Mouse (Mus musculus): ENCODE measurements around the gene Mttp. TPM values are rescaled to one million over a fixed set of nuclear protein-coding genes. Genes with fewer than 3 reads are reported as not detected.
A peak's percentile ranks its signal among the peaks of the same experiment; 100 is the strongest.

The Mttp gene
- polyA plus RNA-seq, 1 experiment, result 4.0 TPM

- no peak for DNase-seq (ENCODE audit: low read depth)
These were observed 10.2 kb downstream of the Mttp start for GRCm38 (mm10) chr3:138134528-138134927.

- DNase-seq (ENCODE audit: low read depth), result no peak
These were observed 10.9 kb downstream of the Mttp start for GRCm38 (mm10) chr3:138133916-138134315.

DNA sequence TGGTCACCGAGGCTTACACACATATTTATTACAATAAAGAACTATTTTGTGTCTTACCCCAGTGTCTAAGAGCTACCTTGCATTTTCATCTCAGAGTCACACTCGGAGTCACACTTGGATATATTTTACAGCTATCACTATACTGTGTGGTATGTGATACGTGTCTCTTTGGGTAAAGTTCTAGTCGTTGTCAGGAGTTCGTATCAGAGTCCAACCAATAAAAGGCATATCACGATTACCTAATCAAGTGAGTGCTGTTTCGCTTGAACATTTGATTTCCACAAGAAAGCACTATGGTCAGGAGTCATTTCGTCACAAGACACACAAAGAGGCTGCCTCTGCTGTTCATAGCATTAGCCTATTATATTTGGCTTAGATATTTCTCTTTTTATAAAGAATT, 11.3 kb downstream of the Mttp start:
- no peak for DNase-seq (ENCODE audit: low read depth)

- no peak for DNase-seq (ENCODE audit: low read depth)
These were observed 13.6 kb downstream of the Mttp start for GRCm38 (mm10) chr3:138131168-138131567.

- no peak for DNase-seq (ENCODE audit: low read depth)
These were observed 14.1 kb downstream of the Mttp start for GRCm38 (mm10) chr3:138130692-138131091.

DNA sequence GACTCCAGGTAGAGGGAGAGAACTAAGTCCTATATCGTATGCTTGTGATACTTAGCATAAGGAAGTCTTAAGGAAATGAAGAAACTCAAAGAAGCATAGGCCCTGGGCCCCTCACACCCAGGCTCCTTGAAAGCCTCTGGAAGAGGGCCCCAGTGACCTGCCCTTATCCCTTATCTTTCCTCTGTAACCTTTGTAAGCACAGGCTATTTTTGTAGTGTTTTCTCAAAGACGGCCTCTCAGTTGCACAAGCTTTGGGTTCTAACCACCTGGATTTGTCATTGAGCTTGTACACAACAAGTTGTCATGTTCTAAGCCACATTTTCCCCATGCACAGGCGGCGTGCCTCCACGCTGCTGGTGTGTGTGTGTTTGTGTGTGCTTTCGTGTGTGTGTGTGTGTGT, 15.7 kb downstream of the Mttp start:
- no peak for DNase-seq (ENCODE audit: low read depth)

GRCm38 (mm10) chr3:138123842-138124241, 20.9 kb downstream of the Mttp start:
- DNase-seq (ENCODE audit: low read depth), result no peak

- DNase-seq (ENCODE audit: low read depth), result no peak
These were observed 23.3 kb downstream of the Mttp start for GRCm38 (mm10) chr3:138121461-138121860.

DNA sequence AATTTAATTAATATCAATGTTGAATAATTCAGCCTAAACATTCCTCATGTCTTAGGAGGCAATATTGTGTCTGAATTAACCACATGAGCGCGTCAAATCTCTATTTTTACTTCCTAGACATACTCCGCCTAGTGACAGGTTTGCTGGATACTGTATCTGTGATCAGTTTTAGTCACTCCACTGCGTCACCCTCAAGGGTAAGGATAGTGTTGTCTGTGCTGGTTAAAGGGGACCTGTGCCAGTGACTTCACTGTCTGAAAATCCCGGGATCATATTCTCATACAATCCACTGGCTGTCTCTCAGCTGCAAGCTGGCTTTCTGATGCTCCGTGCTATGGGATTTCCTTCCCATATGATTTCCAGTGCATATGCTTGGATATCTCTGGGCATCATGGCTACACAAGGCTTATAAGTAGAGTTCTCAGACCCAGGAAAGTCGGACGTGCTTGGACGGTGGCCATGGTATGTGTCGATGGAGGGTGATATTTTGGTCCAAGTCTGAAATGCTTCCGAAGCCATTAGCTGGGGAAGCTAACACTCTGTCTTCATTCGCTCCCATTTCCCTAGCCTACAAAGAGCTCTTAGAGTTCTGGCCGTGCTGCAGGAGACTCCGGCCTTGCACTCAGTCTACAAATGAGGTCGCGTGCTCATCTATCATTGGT, 25.2 kb downstream of the Mttp start:
- DNase-seq (ENCODE audit: low read depth), result no peak

DNA sequence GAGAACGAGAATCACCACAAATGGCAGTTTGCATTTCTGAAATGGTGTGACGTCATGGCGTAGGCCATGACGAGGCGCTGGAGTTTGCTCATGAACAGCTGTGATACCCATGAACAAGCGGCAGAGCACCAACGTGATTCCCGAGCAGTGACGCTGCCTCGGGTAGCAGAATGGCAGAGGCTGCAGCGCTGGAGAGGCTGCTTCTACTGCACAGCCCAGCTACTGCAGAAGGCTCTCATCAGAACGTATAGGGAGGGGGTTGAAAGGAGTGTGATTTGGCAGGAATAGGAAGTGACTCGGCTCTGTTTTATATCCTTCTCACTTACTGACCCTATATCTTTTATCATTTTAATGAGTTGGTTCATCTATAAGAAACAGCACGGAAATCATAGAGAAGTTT, 25.9 kb downstream of the Mttp start:
- no peak for DNase-seq (ENCODE audit: low read depth)

DNA sequence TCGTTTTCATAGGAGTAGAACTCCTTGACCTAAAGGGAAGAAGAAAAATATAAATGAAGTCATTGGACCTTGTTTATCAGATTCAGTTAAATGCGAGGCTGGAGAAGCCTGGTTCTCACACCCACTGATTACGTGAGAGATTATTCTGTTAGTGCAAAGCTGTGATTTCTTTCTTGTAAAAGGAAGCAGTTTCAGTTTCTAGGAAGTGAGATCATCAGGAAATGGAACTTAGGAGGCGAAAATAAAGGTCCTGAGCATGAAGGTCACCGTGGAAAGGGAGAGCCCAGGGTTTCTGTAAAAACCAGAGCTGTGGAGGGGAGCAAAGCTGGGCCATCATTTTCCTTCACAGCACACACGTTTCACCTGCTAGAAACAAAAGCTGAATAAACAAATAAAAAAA, 26.4 kb downstream of the Mttp start:
- DNase-seq (ENCODE audit: low read depth), result no peak

GRCm38 (mm10) chr3:138116871-138117270, 27.9 kb downstream of the Mttp start:
- DNase-seq (ENCODE audit: low read depth), result no peak

- no peak for DNase-seq (ENCODE audit: low read depth)
These were observed 30.7 kb downstream of the Mttp start for GRCm38 (mm10) chr3:138114106-138114505.

DNA sequence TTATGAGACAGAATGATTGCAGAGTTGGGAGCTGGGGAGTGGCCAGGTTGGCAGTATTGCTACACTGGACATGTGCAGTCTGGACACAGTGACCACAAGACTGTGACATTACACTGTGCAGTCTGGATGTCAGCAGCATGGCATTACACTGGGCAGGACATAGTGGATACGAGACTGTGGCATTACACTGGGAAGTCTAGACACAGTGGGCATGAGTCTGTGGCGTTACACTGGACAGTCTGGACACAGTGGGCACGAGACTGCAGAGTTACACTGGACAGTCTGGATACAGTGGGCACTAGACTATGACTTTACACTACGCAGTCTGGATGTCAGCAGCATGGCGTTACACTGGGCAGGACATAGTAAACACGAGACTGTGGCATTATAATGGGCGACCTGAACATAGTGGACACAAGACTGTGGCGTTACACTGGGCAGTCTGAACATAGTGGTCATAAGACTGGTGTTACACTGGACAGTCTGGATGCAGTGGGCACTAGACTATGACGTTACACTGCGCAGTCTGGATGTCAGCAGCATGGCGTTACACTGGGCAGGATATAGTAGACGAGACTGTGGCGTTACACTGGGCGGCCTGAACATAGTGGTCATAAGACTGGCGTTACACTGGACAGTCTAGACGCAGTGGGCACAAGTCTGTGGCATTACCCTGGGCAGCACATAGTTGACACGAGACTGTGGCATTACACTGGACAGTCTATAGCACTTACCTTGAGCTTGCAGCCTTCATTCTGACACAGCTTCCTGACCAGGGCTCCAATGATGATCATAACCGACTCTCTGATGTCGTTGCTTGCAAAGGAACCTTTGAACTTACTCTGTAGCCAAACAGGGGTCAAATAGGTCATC, 33.6 kb downstream of the Mttp start:
- no peak for DNase-seq (ENCODE audit: low read depth)

DNA sequence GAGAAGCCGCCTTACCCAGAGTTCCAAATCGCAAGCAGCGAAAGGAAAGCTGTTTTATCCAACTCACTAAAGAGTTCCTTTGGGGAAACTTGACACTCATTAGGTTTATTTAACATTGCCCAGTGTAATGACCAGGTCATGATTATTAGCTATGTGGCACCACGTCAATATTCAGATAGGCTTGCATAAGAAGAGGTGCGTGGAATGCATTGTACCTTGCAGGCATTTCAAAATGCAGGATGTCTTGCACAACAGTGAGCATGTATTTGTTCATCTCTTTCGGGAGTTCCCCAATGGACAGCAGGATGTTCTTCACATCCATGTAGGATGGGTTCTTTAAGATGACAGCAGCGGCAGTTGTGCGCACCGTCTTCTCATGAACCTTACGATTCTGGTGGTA, 37.9 kb downstream of the Mttp start:
- DNase-seq (ENCODE audit: low read depth), result peak; percentile 75

DNA sequence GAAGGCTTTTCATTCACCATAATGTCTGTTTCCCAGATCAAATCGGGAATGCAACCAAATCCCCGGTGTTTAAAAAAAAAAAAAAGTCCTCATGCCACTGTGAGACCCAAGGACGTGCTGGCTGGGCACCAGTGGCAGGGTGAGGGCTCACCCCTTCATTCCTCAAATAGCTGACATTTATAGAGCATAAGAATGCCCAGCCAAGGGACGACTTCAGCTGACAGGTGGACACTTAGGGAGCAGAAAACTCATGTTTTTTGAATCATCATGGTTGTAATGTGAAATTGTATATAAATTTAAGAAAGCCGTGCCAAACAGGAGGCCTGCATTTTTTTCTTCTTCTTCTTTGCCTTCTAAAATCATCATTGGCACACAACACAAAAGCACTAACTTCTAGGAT, 39.7 kb downstream of the Mttp start:
- no peak for DNase-seq (ENCODE audit: low read depth)

DNA sequence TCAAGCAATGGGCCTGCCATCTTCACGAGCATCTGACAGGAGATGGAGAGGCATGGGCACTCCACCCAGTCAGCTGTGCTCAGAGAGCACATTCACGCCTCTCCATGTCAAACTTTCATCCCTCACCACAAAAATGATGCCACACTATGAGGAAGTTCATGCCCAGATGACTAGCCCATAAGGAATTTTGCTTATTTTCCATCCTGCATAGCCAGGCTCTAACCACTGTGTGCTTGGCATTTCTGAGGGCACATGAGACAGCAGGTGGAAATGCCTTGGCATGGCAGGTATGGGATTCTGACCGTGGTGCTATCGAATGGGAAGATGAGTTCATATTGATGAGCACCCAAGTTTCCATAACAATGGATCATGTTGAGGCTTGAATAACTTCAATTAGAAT, 41.1 kb downstream of the Mttp start:
- no peak for DNase-seq (ENCODE audit: low read depth)

DNA sequence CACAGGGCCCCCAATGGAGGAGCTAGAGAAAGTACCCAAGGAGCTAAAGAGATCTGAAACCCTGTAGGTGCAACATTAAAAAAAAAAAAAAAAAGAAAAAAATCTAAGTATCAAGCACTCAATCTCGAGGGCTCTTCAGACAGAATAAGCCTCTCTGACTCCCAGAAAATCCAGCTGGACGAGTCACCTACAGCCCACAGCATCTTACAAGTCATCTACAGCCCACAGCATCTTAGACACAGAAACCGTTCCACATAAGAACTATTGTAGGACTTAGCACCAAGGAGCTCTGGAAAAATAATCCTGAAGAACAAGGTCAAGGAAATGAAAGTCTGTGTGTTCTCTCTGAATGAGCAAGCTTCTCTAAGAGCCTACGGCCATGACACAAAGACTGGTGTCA, 42.8 kb downstream of the Mttp start:
- DNase-seq (ENCODE audit: low read depth), result no peak

DNA sequence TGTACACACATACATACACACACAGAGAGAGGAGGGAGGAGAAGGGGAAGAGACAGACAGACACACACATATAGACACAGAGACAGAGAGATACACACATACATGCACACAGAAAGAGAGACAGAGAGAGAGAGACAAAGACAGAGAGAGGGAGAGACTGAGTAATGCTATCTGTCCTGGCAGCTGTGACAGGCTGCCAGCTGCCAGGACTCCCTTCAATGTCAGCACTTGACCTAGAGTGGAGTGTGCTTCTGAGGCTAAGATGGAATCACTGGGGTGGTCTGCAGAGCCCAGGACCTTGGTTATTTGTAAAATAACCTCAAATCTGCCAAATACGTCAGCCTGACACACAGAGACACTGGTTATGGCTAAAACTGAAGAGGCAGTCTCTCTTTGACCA, 47.0 kb downstream of the Mttp start:
- no peak for DNase-seq (ENCODE audit: low read depth)

- DNase-seq (ENCODE audit: low read depth), result no peak
These were observed 48.3 kb downstream of the Mttp start for GRCm38 (mm10) chr3:138096263-138097028.

DNA sequence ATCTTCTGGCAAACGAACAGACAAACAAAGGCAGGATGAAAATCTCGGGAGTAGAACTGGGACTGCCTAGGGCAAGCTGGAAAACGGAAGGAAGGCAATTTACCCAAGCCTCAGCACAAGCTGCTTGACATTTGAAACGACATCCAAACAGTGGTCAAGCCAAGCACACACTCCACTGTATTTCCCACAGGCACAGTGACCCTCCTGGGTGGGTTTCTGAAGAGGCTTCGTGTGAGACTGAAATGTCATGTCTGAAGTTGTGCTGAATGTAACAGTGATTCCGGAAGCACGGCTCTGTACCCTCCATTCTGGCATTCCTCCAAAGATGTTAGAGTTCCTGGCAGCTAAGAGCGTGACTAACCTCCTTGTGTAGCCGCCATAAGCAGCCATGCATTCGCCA, 49.0 kb downstream of the Mttp start:
- DNase-seq (ENCODE audit: low read depth), result no peak

- no peak for DNase-seq (ENCODE audit: low read depth)
These were observed 49.5 kb downstream of the Mttp start for GRCm38 (mm10) chr3:138095301-138095700.

DNA sequence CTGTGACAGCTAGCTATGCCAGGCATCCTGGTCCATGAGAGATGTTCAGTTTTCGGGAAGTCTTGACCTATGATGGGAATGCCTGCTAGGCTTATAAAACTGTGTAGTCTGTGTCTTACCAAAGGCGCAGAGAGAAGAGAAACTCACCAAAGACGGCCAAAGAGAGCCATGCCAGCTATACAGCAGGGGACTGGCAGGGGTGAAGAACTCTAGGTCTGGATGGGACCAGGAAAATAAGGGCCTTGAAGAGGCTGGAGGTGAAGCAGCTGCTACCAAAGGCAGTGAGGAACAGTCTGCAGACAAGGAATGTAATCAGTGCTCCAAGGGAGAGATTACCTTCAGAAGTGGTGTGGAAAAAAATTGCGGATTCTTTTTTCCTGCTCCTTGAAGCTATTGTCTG, 60.9 kb downstream of the Mttp start:
- no peak for DNase-seq (ENCODE audit: low read depth)

All from gonadal fat pad, adult 2 months (tissue).